Comparison of ENCODE assay signal across 8 mouse cellular contexts in genomic region chr11:115083376-115084139, GRCm38 (mm10). TPM values are rescaled to one million over a fixed set of nuclear protein-coding genes. Genes with fewer than 3 reads are reported as not detected.
A peak's percentile ranks its signal among the peaks of the same experiment; 100 is the strongest.
DNase-seq lines count a peak whose midpoint lies in the region; ATAC-seq and TF ChIP-seq lines count a peak whose summit lies in the region.

No protein-coding gene starts in this region.

- CTCF ChIA-PET in Patski (lab: Charles Lee) = interaction anchor here (0.8 to 3.8 kb wide), 5 partner anchors 10 to 99 kb away, joined by 3 to 29 read pairs (median 4); no protein-coding TSS in a partner anchor

- no peaks in the 10 kb centered on the region for H3K36me3 ChIP-seq in lung, embryonic 14.5 days (ENCODE audit: insufficient read depth)

- H3K4me2 ChIP-seq in lung, embryonic 14.5 days = no peak overlapping the region

- H3K27me3 ChIP-seq in Patski = peaks cover 15% of the 10 kb centered on the region
- peaks cover 17% of the 10 kb centered on the region; the same call in 1 of the 2 replicates for H3K27me3 ChIP-seq in lung, embryonic 14.5 days (ENCODE audit: insufficient read depth, low read length)

- no peak overlapping the region for H3K4me3 ChIP-seq in lung, embryonic 14.5 days (ENCODE audit: low read depth, low read length)

- 40% methylated on average over 18 of the region's 18 CpGs for WGBS in lung, embryonic 14.5 days

- H3K9ac ChIP-seq in lung, embryonic 14.5 days = no peak overlapping the region

- DNase-seq in 416B (ENCODE audit: low read depth) = peak; percentile 76
- DNase-seq in Patski (ENCODE audit: low read depth, low spot score) = peak; percentile 22
- DNase-seq in cerebellum, postnatal 25 days = peak; percentile 81 to 91
- peak; percentile 75 for DNase-seq in gastrocnemius, postnatal 10 days
- DNase-seq in kidney, postnatal 25 days = peak; percentile 68 to 84
- peak; percentile 91 for DNase-seq in lung, embryonic 14.5 days
- peak; percentile 79 for DNase-seq in ovary, postnatal 14 days (ENCODE audit: low spot score)
- DNase-seq in thymus, postnatal 10 days (ENCODE audit: low spot score in 2 of 2) = peak; percentile 23 to 79

- H3K4me1 ChIP-seq in lung, embryonic 14.5 days (ENCODE audit: insufficient read depth) = no peaks in the 10 kb centered on the region

- no peaks in the 10 kb centered on the region for H3K9me3 ChIP-seq in lung, embryonic 14.5 days (ENCODE audit: low read depth, low read length)

- in situ Hi-C loops in Patski (cut with MboI; ENCODE audit: low pct_unique_long_range_greater_than_20kb) = loop anchor here (5.0 kb wide), 1 partner anchor 74 kb away; no protein-coding TSS in a partner anchor

- H3K27ac ChIP-seq in lung, embryonic 14.5 days (ENCODE audit: low read depth) = no peak overlapping the region

- POLR2A ChIA-PET in Patski (lab: Charles Lee) = no interaction called here

- no peak for ATAC-seq in Patski
- no peak for ATAC-seq in lung, embryonic 14.5 days (ENCODE audit: insufficient read depth)

- TF ChIP-seq CTCF in Patski (IDR thresholded peaks at IDR 0.05) = peak; percentile 94
- peak; percentile 98 for TF ChIP-seq CTCF in lung, embryonic 14.5 days (IDR thresholded peaks at IDR 0.05; ENCODE audit: low read depth)

RNA-seq across cellular contexts. Expression of gene Rab37, which starts 7.7 kb away (rescaled TPM):
- 0.35 TPM for polyA plus RNA-seq in Patski (2021)
- under 1 TPM; 0.21 to 0.77 TPM for total RNA-seq in gastrocnemius, postnatal 10 days (2021)
- polyA plus RNA-seq in lung, embryonic 14.5 days (2014; fragmentation: Nextera tagmentation; extraction: Ambion mirVana) = 0.35 and 0.55 TPM in 2 replicates

RNA-seq across cellular contexts. Expression of gene Cd300e, which starts 21.6 kb away (rescaled TPM):
- polyA plus RNA-seq in Patski (2021) = 0.04 TPM
- total RNA-seq in gastrocnemius, postnatal 10 days (2021) = not detected
- polyA plus RNA-seq in lung, embryonic 14.5 days (2014; fragmentation: Nextera tagmentation; extraction: Ambion mirVana) = not detected in 2 replicates

RNA-seq across cellular contexts. Expression of gene Cd300ld3, which starts 35.3 kb away (rescaled TPM):
- not detected for polyA plus RNA-seq in Patski (2021)
- 1 to 10 TPM; 2.4 to 3.7 TPM for total RNA-seq in gastrocnemius, postnatal 10 days (2021)
- not detected in 2 replicates for polyA plus RNA-seq in lung, embryonic 14.5 days (2014; fragmentation: Nextera tagmentation; extraction: Ambion mirVana)

RNA-seq across cellular contexts. Expression of gene Cd300ld5, which starts 46.0 kb away (rescaled TPM):
- not detected for polyA plus RNA-seq in Patski (2021)
- total RNA-seq in gastrocnemius, postnatal 10 days (2021) = 1 to 10 TPM; 1.4 to 4.7 TPM
- polyA plus RNA-seq in lung, embryonic 14.5 days (2014; fragmentation: Nextera tagmentation; extraction: Ambion mirVana) = not detected in 2 replicates

RNA-seq across cellular contexts. Expression of gene Cd300lf, which starts 50.2 kb away (rescaled TPM):
- polyA plus RNA-seq in Patski (2021) = not detected
- total RNA-seq in gastrocnemius, postnatal 10 days (2021) = under 1 TPM in 1 of 2 experiments, not detected in 1; 0.34 TPM
- polyA plus RNA-seq in lung, embryonic 14.5 days (2014; fragmentation: Nextera tagmentation; extraction: Ambion mirVana) = 0.91 and 1.1 TPM in 2 replicates

Comparison
In these comparisons a context has a peak if more than half of its experiments do, and no peak if none do; other contexts are left out.
1. DNase-seq: peak in every context shown above with its lines; median percentile 91 in lung, embryonic 14.5 days; 86 in cerebellum, postnatal 25 days; 79 in ovary, postnatal 14 days; 76 in 416B; 76 in kidney, postnatal 25 days; 75 in gastrocnemius, postnatal 10 days; 51 in thymus, postnatal 10 days; 22 in Patski.